Mouse (Mus musculus) neural tube, embryonic 11.5 days (tissue): Measurements from ENCODE around the gene Ube2c. TPM values are rescaled to one million over a fixed set of nuclear protein-coding genes. Genes with fewer than 3 reads are reported as not detected.

Source experiments
- ATAC-seq: fragments of 200-750 bp; cut with Nextera tagmentation; 2 replicates; pipeline ENCODE4 v1.8.0; 2017; ENCODE audit warnings: moderate number of reproducible peaks, mild to moderate bottlenecking, moderate TSS enrichment, moderate library complexity; ENCODE audit not compliant: insufficient read depth, low FRiP score, low TSS enrichment
- DNase-seq: peaks from one replicate; pipeline ENCODE4 v3.0.0-alpha.2; 2015; ENCODE audit warnings: low spot score
- H3K27ac ChIP-seq: fragments of 300-500 bp; sonication (generic); 2 replicates; pipeline ENCODE4 v1.5.1; 2014; ENCODE audit warnings: low read depth, mild to moderate bottlenecking, low read length
- H3K27me3 ChIP-seq: fragments of 300-500 bp; sonication (generic); 2 replicates; pipeline ENCODE4 v1.6.1; 2014; ENCODE audit warnings: mild to moderate bottlenecking, low read length, mixed read lengths; ENCODE audit not compliant: control insufficient read depth, insufficient read depth
- H3K36me3 ChIP-seq: fragments of 300-500 bp; sonication (generic); 2 replicates; pipeline ENCODE4 v1.6.1; 2014; ENCODE audit warnings: mild to moderate bottlenecking, low read length, moderate library complexity, mixed read lengths; ENCODE audit not compliant: control insufficient read depth, insufficient read depth
- H3K4me1 ChIP-seq: fragments of 300-500 bp; sonication (generic); 2 replicates; pipeline ENCODE4 v1.6.1; 2014; ENCODE audit warnings: low read length, mixed read lengths; ENCODE audit not compliant: control insufficient read depth, insufficient read depth
- H3K4me2 ChIP-seq: fragments of 300-500 bp; sonication (generic); 2 replicates; pipeline ENCODE4 v1.6.1; 2014; ENCODE audit warnings: low read depth, mild to moderate bottlenecking, moderate library complexity
- H3K4me3 ChIP-seq: fragments of 300-500 bp; sonication (generic); 2 replicates; pipeline ENCODE4 v1.5.1; 2014; ENCODE audit warnings: low read depth, low read length
- H3K9ac ChIP-seq: fragments of 300-500 bp; sonication (generic); 2 replicates; pipeline ENCODE4 v1.6.1; 2014; ENCODE audit warnings: mild to moderate bottlenecking, low read length
- H3K9me3 ChIP-seq: fragments of 300-500 bp; sonication (generic); 2 replicates; pipeline ENCODE4 v1.6.1; 2016; ENCODE audit warnings: low read length; ENCODE audit not compliant: control insufficient read depth
- WGBS: fragments of 180-500 bp; shearing (Covaris S2); extraction: QIAGEN DNeasy Blood & Tissue Kit; methylation state at CpG from one replicate; pipeline ENCODE4 v1.1.7; 2014; 5-methylcytosine and 5-hydroxymethylcytosine counted together
- polyA plus RNA-seq: library from polyadenylated mRNA; unstranded; fragments of >200 nt; fragmentation: Nextera tagmentation; extraction: Ambion mirVana; gene quantifications from 2 replicates; pipeline ENCODE4 v1.2.1, GENCODE M21; 2014

Ube2c gene
- polyA plus RNA-seq, 1 experiment from 2014 or later, result 449 TPM

- no peaks in the 10 kb centered on the region for H3K36me3 ChIP-seq
- H3K27ac ChIP-seq, result no peak within 1 kb of the TSS
- H3K27me3 ChIP-seq, result no peaks in the 10 kb centered on the region
- no peaks in the 10 kb centered on the region for H3K4me1 ChIP-seq
- no peak within 1 kb of the TSS for H3K4me2 ChIP-seq
- H3K9ac ChIP-seq, result no peak within 1 kb of the TSS
- 69% methylated on average over 8 of the region's 8 CpGs for WGBS
- H3K4me3 ChIP-seq, result no peak within 1 kb of the TSS
- ATAC-seq (no peak), DNase-seq (no peak)
- H3K9me3 ChIP-seq, result no peaks in the 10 kb centered on the region
These were observed 9.9 kb downstream of the Ube2c start, which contains the start of gene Tnnc2 for GRCm38 (mm10) chr2:164779481-164780086. TSS of gene Tnnc2 (minus strand) at chr2:164779967.

GRCm38 (mm10) chr2:164781876-164782275 is 12.2 kb downstream of the Ube2c start:
- WGBS, result 76% methylated on average over 4 of the region's 4 CpGs
- no peak overlapping the region for H3K4me3 ChIP-seq

GRCm38 (mm10) chr2:164783926-164784581 is 14.4 kb downstream of the Ube2c start:
- Histone ChIP-seq H3K4me2 (no peak overlapping the region), H3K9me3 (no peaks in the 10 kb centered on the region), H3K4me3 (no peak overlapping the region), H3K27ac (no peak overlapping the region), H3K9ac (no peak overlapping the region), H3K27me3 (no peaks in the 10 kb centered on the region), H3K36me3 (no peaks in the 10 kb centered on the region), H3K4me1 (no peaks in the 10 kb centered on the region)
- 75% methylated on average over 7 of the region's 7 CpGs for WGBS
- DNase-seq (no peak), ATAC-seq (no peak)

More at GRCm38 (mm10) chr2:164781876-164782275, 12.2 kb downstream of the Ube2c start:
- Histone ChIP-seq H3K27ac (no peak overlapping the region), H3K4me2 (no peak overlapping the region), H3K9me3 (no peaks in the 10 kb centered on the region), H3K27me3 (no peaks in the 10 kb centered on the region), H3K4me1 (no peaks in the 10 kb centered on the region), H3K36me3 (no peaks in the 10 kb centered on the region), H3K9ac (no peak overlapping the region)
- ATAC-seq (no peak), DNase-seq (no peak)

- Histone ChIP-seq H3K4me1 (no peaks in the 10 kb centered on the region), H3K4me3 (peak overlapping the region; percentile 61), H3K4me2 (peak overlapping the region; percentile 81), H3K36me3 (no peaks in the 10 kb centered on the region), H3K27me3 (no peaks in the 10 kb centered on the region), H3K27ac (no peak overlapping the region), H3K9me3 (no peaks in the 10 kb centered on the region), H3K9ac (peak overlapping the region; percentile 72)
- 16% methylated on average over 7 of the region's 7 CpGs for WGBS
- no peak for ATAC-seq
- no peak for DNase-seq
These were observed 15.2 kb downstream of the Ube2c start for GRCm38 (mm10) chr2:164784869-164785420.

GRCm38 (mm10) chr2:164785481-164786387 is 16.0 kb downstream of the Ube2c start, which contains the start of gene Snx21:
TSS of gene Snx21 (plus strand) at chr2:164785823.
- Histone ChIP-seq H3K4me1 (no peaks in the 10 kb centered on the region), H3K27ac (peak within 1 kb of the TSS; percentile 62), H3K4me3 (peak within 1 kb of the TSS; percentile 61), H3K27me3 (no peaks in the 10 kb centered on the region), H3K9ac (peak within 1 kb of the TSS; percentile 72), H3K9me3 (no peaks in the 10 kb centered on the region), H3K4me2 (peak within 1 kb of the TSS; percentile 81), H3K36me3 (no peaks in the 10 kb centered on the region)
- DNase-seq (peak; percentile 90), ATAC-seq (peak; percentile 91)
- WGBS, result under 1% methylated on average over 68 of the region's 89 CpGs

GRCm38 (mm10) chr2:164786388-164786885 is 16.7 kb downstream of the Ube2c start:
- Histone ChIP-seq H3K4me3 (peak overlapping the region; percentile 61), H3K27me3 (no peaks in the 10 kb centered on the region), H3K9ac (peak overlapping the region; percentile 72), H3K27ac (no peak overlapping the region), H3K36me3 (no peaks in the 10 kb centered on the region), H3K4me1 (no peaks in the 10 kb centered on the region), H3K9me3 (no peaks in the 10 kb centered on the region), H3K4me2 (peak overlapping the region; percentile 81)
- WGBS, result 10% methylated on average over 15 of the region's 15 CpGs
- DNase-seq, result peak; percentile 28
- ATAC-seq, result no peak

- 85% methylated on average over 3 of the region's 3 CpGs for whole genome bisulfite sequencing
- DNase-seq (no peak), ATAC-seq (no peak)
- H3K4me1 ChIP-seq, result no peaks in the 10 kb centered on the region
- H3K27ac ChIP-seq, result no peak overlapping the region
- no peaks in the 10 kb centered on the region for H3K27me3 ChIP-seq
- H3K9me3 ChIP-seq, result no peaks in the 10 kb centered on the region
- no peak overlapping the region for H3K9ac ChIP-seq
- no peak overlapping the region for H3K4me3 ChIP-seq
- H3K4me2 ChIP-seq, result peak overlapping the region; percentile 81; the same call in 1 of the 2 replicates
- H3K36me3 ChIP-seq, result 0 out of 2 replicates have a peak, but pooled peaks cover 2% of the 10 kb centered on the region
These were observed 17.3 kb downstream of the Ube2c start for GRCm38 (mm10) chr2:164787032-164787431.

GRCm38 (mm10) chr2:164787779-164788178 is 18.1 kb downstream of the Ube2c start:
- 86% methylated on average over 10 of the region's 10 CpGs for WGBS
- Histone ChIP-seq H3K9ac (no peak overlapping the region), H3K27ac (no peak overlapping the region), H3K36me3 (peaks cover 2% of the 10 kb centered on the region; the same call in 1 of the 2 replicates), H3K27me3 (no peaks in the 10 kb centered on the region), H3K4me1 (no peaks in the 10 kb centered on the region), H3K4me3 (no peak overlapping the region), H3K9me3 (no peaks in the 10 kb centered on the region), H3K4me2 (no peak overlapping the region)
- ATAC-seq (no peak), DNase-seq (no peak)
